Mouse (Mus musculus): ENCODE measurements at regions not wholly inside any gene's neighbourhood (a gene's known extent, or its start where the extent isn't known, plus 50 kb on each side); places are given as distances from the start of the nearest gene placed in this dataset.

DNA sequence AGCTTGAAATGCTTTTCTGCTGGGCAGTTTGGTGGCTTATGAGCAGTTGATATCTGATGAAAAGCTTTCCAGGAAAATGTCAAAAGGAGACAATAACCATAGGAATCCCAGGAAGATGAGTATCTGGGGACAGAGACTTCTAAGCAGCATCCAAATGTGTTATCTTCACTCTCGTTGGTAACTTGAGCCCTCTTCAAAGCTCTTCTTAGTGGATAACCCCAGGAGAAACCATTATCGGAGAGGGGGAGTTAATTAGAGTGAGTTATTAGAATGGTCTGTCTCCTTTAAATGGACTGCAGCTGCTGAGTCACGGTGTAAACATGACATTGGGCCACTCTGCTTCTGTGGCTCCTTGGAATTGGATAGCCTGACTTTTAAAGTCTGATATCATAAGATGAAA lies 436.4 kb upstream of the Sox9 start:
- H3K27ac ChIP-seq (ENCODE audit: low read depth, low read length): no peak overlapping the region
- no peaks in the 10 kb centered on the region for H3K4me1 ChIP-seq (ENCODE audit: control insufficient read depth, insufficient read depth, low read depth, low read length)
- H3K9ac ChIP-seq (ENCODE audit: low read depth, low read length): no peak overlapping the region
- H3K4me2 ChIP-seq (ENCODE audit: low read length): no peak overlapping the region
- no peaks in the 10 kb centered on the region for H3K27me3 ChIP-seq (replicated peaks; ENCODE audit: control insufficient read depth, insufficient read depth, low read length)
- no peaks in the 10 kb centered on the region for H3K36me3 ChIP-seq (ENCODE audit: control insufficient read depth, insufficient read depth, low read length)
- WGBS: 40% methylated on average over 3 of the region's 3 CpGs
- no peak overlapping the region for H3K4me3 ChIP-seq (ENCODE audit: low read length)
- H3K9me3 ChIP-seq (ENCODE audit: control insufficient read depth, low read length): no peaks in the 10 kb centered on the region
- no peak for ATAC-seq

DNA sequence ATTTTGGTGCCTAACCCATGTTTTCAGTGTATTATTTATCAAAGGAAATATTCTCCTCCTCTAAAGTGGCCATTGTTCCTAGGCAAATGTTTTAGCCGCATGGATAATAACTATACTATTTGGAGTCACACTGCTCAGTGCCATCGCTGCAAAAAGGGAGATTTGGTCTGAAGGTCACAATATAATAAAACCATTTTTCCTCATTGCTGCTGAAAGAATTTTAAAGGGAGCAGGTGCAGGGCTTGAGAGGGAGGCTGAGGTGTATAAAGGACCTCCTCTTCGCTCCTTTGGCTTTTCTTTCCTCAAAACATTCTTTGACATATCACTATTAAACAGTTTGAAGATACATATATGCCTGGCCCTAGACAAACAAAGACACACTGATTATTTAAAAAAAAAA lies 435.9 kb upstream of the Sox9 start:
- no peak for ATAC-seq
- 82% methylated on average over 3 of the region's 3 CpGs for WGBS
- H3K4me3 ChIP-seq (ENCODE audit: low read length): no peak overlapping the region

DNA sequence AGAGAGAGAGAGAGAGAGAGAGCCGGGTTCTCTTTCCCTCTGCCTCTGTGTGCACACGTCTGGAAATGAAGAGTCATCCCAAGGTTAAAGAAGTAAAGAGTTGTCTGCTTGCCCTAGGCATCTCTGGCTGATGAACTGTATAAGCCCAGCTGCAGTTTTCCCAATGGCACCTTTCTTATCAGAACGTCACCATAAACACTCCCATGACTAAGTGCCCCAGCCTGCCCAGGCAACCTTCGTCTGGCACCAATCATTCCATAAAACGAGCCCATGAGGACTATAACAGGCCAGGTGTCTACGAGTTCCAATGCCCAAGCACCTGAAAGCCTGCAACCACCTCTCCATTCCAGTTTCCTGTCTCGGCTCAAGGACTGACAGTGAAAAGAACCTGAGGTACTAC lies 435.5 kb upstream of the Sox9 start:
- ATAC-seq: no peak
- no peaks in the 10 kb centered on the region for H3K9me3 ChIP-seq (ENCODE audit: control insufficient read depth, low read length)
- no peak overlapping the region for H3K27ac ChIP-seq (ENCODE audit: low read depth, low read length)
- H3K9ac ChIP-seq (ENCODE audit: low read depth, low read length): no peak overlapping the region
- H3K36me3 ChIP-seq (ENCODE audit: control insufficient read depth, insufficient read depth, low read length): no peaks in the 10 kb centered on the region
- no peak overlapping the region for H3K4me2 ChIP-seq (ENCODE audit: low read length)
- no peaks in the 10 kb centered on the region for H3K4me1 ChIP-seq (ENCODE audit: control insufficient read depth, insufficient read depth, low read depth, low read length)
- no peak overlapping the region for H3K4me3 ChIP-seq (ENCODE audit: low read length)
- H3K27me3 ChIP-seq (replicated peaks; ENCODE audit: control insufficient read depth, insufficient read depth, low read length): no peaks in the 10 kb centered on the region
- 72% methylated on average over 7 of the region's 7 CpGs for WGBS

More for the DNA sequence above, 435.9 kb upstream of the Sox9 start:
- Histone ChIP-seq H3K4me1 (ENCODE audit: control insufficient read depth, insufficient read depth, low read depth, low read length) (no peaks in the 10 kb centered on the region), H3K9ac (ENCODE audit: low read depth, low read length) (no peak overlapping the region), H3K9me3 (ENCODE audit: control insufficient read depth, low read length) (no peaks in the 10 kb centered on the region), H3K4me2 (ENCODE audit: low read length) (no peak overlapping the region), H3K27ac (ENCODE audit: low read depth, low read length) (no peak overlapping the region), H3K36me3 (ENCODE audit: control insufficient read depth, insufficient read depth, low read length) (no peaks in the 10 kb centered on the region), H3K27me3 (replicated peaks; ENCODE audit: control insufficient read depth, insufficient read depth, low read length) (no peaks in the 10 kb centered on the region)

DNA sequence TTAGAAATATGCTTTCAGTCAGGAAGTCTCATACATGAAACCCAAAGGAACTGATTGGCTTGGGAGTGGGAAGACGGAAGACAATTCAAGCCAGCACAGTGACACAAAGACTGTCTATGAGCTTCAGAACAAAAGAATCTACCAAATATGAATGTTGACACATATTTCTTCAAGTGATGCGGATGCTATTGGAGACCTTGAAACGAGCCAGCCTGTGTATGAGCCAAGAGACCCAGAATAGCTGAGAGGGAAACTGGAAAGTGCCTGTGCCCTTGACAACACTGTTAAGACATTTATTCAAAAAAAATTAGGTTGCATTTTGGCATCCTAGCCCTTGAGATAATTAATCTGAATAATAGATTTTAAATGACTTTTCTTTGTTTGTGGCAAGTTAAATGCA lies 426.7 kb upstream of the Sox9 start:
- Histone ChIP-seq H3K4me2 (ENCODE audit: low read length) (no peak overlapping the region), H3K36me3 (ENCODE audit: control insufficient read depth, insufficient read depth, low read length) (no peaks in the 10 kb centered on the region), H3K27ac (ENCODE audit: low read depth, low read length) (no peak overlapping the region), H3K9ac (ENCODE audit: low read depth, low read length) (no peak overlapping the region), H3K27me3 (replicated peaks; ENCODE audit: control insufficient read depth, insufficient read depth, low read length) (no peaks in the 10 kb centered on the region), H3K9me3 (ENCODE audit: control insufficient read depth, low read length) (no peaks in the 10 kb centered on the region), H3K4me1 (ENCODE audit: control insufficient read depth, insufficient read depth, low read depth, low read length) (no peaks in the 10 kb centered on the region), H3K4me3 (ENCODE audit: low read length) (no peak overlapping the region)
- WGBS: 77% methylated on average over 3 of the region's 3 CpGs
- ATAC-seq: no peak

DNA sequence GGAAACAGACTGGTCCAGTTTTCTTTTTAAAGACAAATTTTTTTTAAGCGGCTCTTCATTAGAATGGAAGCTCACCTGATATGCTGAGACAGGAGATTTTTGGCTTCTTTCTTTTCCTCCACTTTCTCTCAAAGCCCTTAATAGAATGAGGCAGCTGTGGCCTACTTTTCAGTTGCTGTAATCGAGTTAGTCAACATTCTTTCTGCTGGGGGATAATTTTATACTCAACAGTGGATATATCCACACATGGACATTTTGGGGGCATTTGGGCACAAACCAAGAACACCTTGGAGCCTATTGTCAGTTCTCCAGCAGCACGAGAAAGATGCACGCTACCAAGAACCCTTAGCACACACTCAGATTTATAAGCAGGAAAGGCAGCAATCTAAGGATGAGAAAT lies 415.3 kb upstream of the Sox9 start:
- no peaks in the 10 kb centered on the region for H3K4me1 ChIP-seq (ENCODE audit: control insufficient read depth, insufficient read depth, low read depth, low read length)
- ATAC-seq: no peak
- no peak overlapping the region for H3K9ac ChIP-seq (ENCODE audit: low read depth, low read length)
- WGBS: 89% methylated on average over 4 of the region's 4 CpGs
- H3K4me2 ChIP-seq (ENCODE audit: low read length): no peak overlapping the region
- no peaks in the 10 kb centered on the region for H3K36me3 ChIP-seq (ENCODE audit: control insufficient read depth, insufficient read depth, low read length)
- no peaks in the 10 kb centered on the region for H3K9me3 ChIP-seq (ENCODE audit: control insufficient read depth, low read length)
- H3K27me3 ChIP-seq (replicated peaks; ENCODE audit: control insufficient read depth, insufficient read depth, low read length): no peaks in the 10 kb centered on the region
- no peak overlapping the region for H3K4me3 ChIP-seq (ENCODE audit: low read length)
- no peak overlapping the region for H3K27ac ChIP-seq (ENCODE audit: low read depth, low read length)

DNA sequence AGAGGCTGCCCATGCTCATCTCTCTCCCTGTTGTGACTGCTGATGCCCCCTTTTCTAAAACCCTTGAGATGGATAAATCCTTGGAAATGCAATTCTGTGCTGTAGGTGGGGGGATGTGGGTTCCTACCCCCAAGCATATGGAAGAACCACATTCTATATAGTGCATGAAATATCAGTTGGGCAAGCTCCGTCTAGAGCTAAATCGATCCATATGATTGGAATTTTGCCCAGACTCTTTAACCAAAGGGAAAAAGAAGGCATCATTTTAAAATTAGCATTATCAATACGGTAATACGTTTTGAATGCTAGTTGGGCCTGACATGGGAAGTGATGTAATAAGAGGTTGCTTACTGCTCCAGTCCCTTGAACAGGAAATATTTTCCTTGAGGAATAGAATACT lies 411.1 kb upstream of the Sox9 start:
- Histone ChIP-seq H3K36me3 (ENCODE audit: control insufficient read depth, insufficient read depth, low read length) (no peaks in the 10 kb centered on the region), H3K27me3 (replicated peaks; ENCODE audit: control insufficient read depth, insufficient read depth, low read length) (no peaks in the 10 kb centered on the region), H3K9ac (ENCODE audit: low read depth, low read length) (no peak overlapping the region), H3K4me2 (ENCODE audit: low read length) (no peak overlapping the region), H3K9me3 (ENCODE audit: control insufficient read depth, low read length) (no peaks in the 10 kb centered on the region), H3K27ac (ENCODE audit: low read depth, low read length) (no peak overlapping the region), H3K4me3 (ENCODE audit: low read length) (no peak overlapping the region), H3K4me1 (ENCODE audit: control insufficient read depth, insufficient read depth, low read depth, low read length) (no peaks in the 10 kb centered on the region)
- ATAC-seq: no peak
- 83% methylated on average over 4 of the region's 4 CpGs for WGBS

DNA sequence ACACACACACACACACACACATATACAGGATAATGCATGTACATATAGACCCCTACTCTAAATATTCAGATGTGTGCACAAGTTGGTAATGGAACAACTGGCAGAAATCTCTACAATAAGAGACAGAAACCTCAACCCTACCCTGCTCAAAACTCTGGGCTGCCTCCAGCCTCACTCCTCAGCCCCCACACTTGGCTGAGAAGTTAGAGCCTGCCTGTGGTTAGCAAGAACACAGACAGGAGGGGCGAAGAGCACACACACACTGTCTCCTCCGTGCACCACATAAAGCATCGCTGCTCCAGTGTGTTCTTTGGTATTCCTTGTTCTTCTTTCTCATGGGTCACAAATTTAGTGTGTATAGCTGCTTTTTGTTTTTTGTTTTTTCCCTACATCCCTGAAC lies 382.0 kb upstream of the Sox9 start:
- no peaks in the 10 kb centered on the region for H3K27me3 ChIP-seq (replicated peaks; ENCODE audit: control insufficient read depth, insufficient read depth, low read length)
- ATAC-seq: no peak
- no peak overlapping the region for H3K9ac ChIP-seq (ENCODE audit: low read depth, low read length)
- H3K4me3 ChIP-seq (ENCODE audit: low read length): no peak overlapping the region
- 87% methylated on average over 3 of the region's 3 CpGs for WGBS
- no peak overlapping the region for H3K27ac ChIP-seq (ENCODE audit: low read depth, low read length)
- no peaks in the 10 kb centered on the region for H3K36me3 ChIP-seq (ENCODE audit: control insufficient read depth, insufficient read depth, low read length)
- H3K9me3 ChIP-seq (ENCODE audit: control insufficient read depth, low read length): no peaks in the 10 kb centered on the region
- no peaks in the 10 kb centered on the region for H3K4me1 ChIP-seq (ENCODE audit: control insufficient read depth, insufficient read depth, low read depth, low read length)
- no peak overlapping the region for H3K4me2 ChIP-seq (ENCODE audit: low read length)

DNA sequence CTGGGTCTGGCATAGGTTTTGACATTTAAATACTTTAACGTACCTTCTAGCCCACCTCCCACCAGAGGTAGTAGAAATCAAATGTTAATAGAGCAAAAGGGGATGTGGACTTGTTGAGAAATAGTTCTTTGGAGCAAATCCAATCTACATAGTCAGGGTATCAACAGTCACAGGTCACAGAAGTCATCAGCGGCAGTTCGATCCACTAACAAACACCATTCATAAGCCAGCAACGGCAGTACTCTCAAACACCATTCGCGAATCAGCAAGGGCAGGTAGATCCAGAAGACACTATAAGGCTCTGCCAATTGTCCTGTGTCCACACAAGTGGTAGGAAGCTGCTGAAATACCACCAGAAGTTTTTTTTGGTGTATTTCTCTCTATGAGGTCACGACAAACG lies 374.3 kb upstream of the Sox9 start:
- H3K9me3 ChIP-seq (ENCODE audit: control insufficient read depth, low read length): no peaks in the 10 kb centered on the region
- H3K4me3 ChIP-seq (ENCODE audit: low read length): no peak overlapping the region
- H3K4me2 ChIP-seq (ENCODE audit: low read length): no peak overlapping the region
- no peak overlapping the region for H3K27ac ChIP-seq (ENCODE audit: low read depth, low read length)
- no peaks in the 10 kb centered on the region for H3K27me3 ChIP-seq (replicated peaks; ENCODE audit: control insufficient read depth, insufficient read depth, low read length)
- 97% methylated on average over 8 of the region's 8 CpGs for WGBS
- no peaks in the 10 kb centered on the region for H3K36me3 ChIP-seq (ENCODE audit: control insufficient read depth, insufficient read depth, low read length)
- no peak for ATAC-seq
- no peaks in the 10 kb centered on the region for H3K4me1 ChIP-seq (ENCODE audit: control insufficient read depth, insufficient read depth, low read depth, low read length)
- no peak overlapping the region for H3K9ac ChIP-seq (ENCODE audit: low read depth, low read length)

DNA sequence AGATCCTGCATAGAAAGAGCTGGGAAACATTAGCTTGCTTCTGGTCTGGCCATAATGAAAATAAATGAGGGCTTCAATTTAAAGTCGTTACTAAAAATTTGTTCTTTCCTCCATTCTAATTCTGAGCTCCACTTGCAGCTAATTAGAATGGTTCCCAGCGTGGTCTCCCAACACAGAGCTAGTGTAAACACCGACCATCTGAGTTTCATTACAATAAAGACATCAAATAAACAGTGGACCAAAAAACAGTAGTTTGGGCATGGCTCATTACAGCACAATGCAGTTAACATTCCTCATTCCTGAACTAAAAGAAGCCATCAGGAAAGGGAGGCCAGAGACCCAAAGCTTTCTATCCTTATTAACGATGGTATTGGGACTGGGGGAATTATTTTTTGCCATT lies 369.6 kb upstream of the Sox9 start:
- H3K4me2 ChIP-seq (ENCODE audit: low read length): no peak overlapping the region
- H3K4me1 ChIP-seq (ENCODE audit: control insufficient read depth, insufficient read depth, low read depth, low read length): no peaks in the 10 kb centered on the region
- no peak overlapping the region for H3K27ac ChIP-seq (ENCODE audit: low read depth, low read length)
- WGBS: 11% methylated on average over 4 of the region's 4 CpGs
- H3K9ac ChIP-seq (ENCODE audit: low read depth, low read length): no peak overlapping the region
- H3K4me3 ChIP-seq (ENCODE audit: low read length): no peak overlapping the region
- H3K36me3 ChIP-seq (ENCODE audit: control insufficient read depth, insufficient read depth, low read length): no peaks in the 10 kb centered on the region
- H3K27me3 ChIP-seq (replicated peaks; ENCODE audit: control insufficient read depth, insufficient read depth, low read length): no peaks in the 10 kb centered on the region
- no peaks in the 10 kb centered on the region for H3K9me3 ChIP-seq (ENCODE audit: control insufficient read depth, low read length)
- ATAC-seq: no peak

DNA sequence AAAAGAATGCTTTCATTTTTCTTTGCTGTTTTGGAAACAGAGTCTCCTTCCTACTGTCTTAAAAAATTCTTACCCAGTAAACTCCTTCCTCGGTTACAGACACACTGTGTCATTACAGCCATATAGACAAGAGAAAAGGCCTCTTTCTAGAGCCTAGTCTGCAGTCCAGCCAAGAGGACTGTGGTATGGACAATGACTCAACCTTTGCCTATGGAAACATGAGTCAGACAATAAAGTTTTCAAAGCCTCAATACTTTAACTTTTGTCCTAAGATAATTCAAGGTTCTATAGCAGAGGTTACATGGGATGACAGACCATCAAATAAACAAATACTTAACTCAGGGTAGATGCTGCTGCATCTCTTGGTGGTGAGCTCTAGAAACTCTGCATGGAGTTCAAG lies 339.4 kb upstream of the Sox9 start:
- H3K4me1 ChIP-seq (ENCODE audit: control insufficient read depth, insufficient read depth, low read depth, low read length): no peaks in the 10 kb centered on the region
- H3K36me3 ChIP-seq (ENCODE audit: control insufficient read depth, insufficient read depth, low read length): no peaks in the 10 kb centered on the region
- H3K27ac ChIP-seq (ENCODE audit: low read depth, low read length): no peak overlapping the region
- H3K9me3 ChIP-seq (ENCODE audit: control insufficient read depth, low read length): no peaks in the 10 kb centered on the region
- ATAC-seq: no peak
- H3K27me3 ChIP-seq (replicated peaks; ENCODE audit: control insufficient read depth, insufficient read depth, low read length): no peaks in the 10 kb centered on the region
- no peak overlapping the region for H3K9ac ChIP-seq (ENCODE audit: low read depth, low read length)
- 90% methylated on average over 1 of the region's 1 CpGs for WGBS
- H3K4me2 ChIP-seq (ENCODE audit: low read length): no peak overlapping the region
- no peak overlapping the region for H3K4me3 ChIP-seq (ENCODE audit: low read length)

Measured in hindbrain, embryonic 16.5 days (tissue).